Mouse (Mus musculus): ENCODE data around the gene Elane.

Elane gene

DNA sequence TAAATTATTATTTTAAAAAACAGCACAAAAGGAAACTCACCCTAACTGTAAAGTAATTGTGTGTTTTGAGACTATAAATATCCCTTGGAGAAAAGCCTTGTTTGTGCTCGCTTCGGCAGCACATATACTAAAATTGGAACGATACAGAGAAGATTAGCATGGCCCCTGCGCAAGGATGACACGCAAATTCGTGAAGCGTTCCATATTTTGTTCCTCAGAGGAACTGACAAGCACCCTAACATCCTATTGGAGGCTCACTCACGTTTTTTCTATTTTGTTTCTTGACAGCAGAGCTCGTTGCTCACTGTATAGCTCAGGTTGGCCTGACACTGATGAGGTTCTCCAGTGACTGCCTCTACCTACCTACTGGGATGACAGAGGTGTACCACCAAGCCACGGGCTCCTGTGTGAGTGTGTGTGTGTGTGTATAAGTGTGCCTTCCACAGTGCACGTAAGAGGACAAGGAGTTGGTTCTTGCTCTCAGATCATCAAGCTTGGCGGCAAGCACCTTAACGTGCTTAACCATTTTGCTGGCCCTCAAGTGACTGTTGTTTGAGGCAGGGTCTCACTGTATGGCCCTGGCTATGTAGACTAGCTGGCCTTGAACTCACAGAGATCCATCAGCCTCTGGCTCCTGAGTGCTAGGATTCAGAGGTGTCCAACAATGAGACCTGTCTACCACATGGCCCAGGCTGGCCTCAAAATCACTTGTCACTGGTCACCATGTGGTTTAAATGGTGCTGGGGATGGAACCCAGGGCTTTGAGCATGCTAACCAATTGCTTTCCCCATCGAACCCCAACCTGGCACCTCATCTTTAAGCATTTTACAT, 23.3 kb downstream of the Elane start:
- in situ Hi-C loops (cut with MboI, MseI): loop anchor here in 1 of 2 experiments (10.0 kb wide), 1 partner anchor 485 kb away; no protein-coding TSS in a partner anchor

DNA sequence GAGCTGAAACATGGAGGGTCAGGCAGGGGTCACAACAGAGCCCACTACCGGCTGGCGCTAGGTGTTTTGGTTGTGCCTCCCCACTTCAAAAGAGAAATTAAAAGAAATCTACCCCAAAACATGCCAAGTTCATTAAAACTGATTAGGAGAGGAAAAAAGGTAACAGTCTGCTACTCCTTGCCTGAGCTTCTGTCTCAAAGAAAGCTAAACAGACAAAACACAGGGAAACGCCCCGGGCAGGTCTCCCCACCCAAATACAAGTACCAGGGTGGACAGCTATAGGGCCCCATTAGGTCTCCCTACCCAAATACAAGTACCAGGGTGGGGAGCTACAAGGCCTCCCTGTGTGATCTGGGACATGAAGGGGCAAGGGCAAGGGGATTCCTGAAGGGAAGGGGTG, 24.5 kb downstream of the Elane start, which contains the start of gene Gm26602:
Gene Gm26602 (plus strand): TSS at position 301 of the 400 bp plus-strand sequence.
- in situ Hi-C loops (cut with MboI, MseI): no loop called here

DNA sequence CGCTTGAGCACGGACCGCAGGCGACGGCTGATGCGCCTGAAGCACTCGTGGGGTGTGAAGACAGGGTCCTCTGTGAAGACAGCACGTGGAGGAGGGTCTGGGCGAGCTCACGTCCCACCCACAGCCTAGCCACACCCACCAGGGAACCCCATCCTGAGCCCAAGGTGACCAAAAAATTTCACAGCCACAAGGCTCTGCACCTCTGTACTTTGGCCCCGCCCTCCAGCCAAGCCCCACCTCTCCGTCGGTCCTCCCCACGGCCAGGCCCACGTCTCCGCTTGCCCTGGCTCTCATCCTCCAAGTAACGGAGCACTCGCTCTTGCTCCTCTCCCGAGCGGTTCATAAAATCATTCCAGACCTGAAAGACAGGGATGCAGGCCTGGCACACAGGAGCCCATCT, 26.4 kb downstream of the Elane start:
- in situ Hi-C loops (cut with MboI, MseI): no loop called here

DNA sequence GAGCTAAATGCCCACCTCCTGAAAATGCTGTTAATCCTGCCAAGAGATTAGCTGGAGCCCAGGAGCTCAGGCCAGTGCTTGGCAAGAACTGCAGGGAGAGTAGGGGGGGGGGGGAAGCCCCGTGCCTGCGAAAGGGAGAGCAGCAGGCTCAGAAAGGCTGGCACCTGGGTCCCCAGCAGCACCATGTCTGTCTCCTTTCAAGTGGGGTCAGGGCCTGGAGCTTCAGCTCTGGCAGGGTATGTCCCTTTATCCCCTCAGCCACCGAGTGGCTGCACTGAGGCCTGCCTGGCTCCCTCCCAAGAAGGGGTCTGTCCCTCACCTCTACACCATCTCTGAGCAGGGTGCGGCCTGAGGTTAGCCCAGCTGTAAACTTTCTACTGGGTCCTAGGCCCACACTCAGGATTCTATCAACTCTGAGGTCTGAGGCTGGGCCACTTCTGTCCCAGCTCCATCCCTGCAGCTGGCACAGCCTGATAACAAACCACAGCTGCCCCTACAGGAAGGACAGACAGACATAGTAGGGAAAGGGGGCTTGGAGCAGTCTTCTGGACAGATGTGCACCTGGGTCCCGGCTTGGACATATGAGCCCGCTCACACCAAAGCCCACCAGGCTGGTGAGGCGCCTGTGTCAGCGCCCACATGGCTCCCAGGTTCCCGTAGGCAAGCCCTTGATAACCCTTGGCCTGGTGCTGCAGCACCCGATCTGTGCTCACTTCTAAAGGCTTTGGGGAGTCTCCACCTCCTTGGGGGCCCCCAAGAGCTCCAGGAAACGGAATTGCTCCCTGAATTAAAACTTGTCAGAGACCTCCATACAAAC, 28.3 kb downstream of the Elane start:
- in situ Hi-C loops (cut with MboI, MseI): no loop called here

DNA sequence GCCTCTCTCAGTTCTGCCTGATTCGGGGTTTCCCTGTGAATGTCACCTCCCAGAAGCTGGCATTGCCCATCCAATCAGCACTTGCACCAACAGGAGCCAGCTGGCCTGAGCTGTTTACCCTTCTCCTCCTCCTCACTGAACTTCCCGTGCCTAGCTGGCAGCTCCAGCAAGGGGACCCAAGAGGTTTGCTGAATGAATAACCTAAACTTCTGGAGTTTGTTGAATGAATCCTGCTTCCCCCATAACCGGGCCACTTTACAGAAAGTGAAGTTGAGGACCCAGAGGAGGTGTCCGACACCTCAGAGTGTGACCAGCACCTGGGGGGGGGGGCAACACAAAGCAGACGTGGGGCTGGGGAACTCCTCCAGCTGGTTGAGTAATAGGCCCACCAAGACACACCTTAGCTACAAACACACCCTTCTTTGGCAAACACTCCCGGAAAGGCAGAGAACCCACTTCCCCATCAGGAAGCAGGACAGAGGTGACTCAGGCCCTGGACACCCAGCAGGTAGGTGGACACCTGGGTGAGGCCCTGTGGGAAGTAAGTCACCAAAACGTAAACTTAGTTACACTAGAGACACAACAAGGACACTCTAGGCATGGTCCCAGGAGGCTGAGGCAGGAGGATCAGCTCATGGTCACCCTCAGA, 29.0 kb downstream of the Elane start:
- in situ Hi-C loops (cut with MboI, MseI): no loop called here

- in situ Hi-C loops (cut with MboI, MseI): no loop called here
Measured at GRCm38 (mm10) chr10:79916081-79916480, 30.0 kb downstream of the Elane start.

DNA sequence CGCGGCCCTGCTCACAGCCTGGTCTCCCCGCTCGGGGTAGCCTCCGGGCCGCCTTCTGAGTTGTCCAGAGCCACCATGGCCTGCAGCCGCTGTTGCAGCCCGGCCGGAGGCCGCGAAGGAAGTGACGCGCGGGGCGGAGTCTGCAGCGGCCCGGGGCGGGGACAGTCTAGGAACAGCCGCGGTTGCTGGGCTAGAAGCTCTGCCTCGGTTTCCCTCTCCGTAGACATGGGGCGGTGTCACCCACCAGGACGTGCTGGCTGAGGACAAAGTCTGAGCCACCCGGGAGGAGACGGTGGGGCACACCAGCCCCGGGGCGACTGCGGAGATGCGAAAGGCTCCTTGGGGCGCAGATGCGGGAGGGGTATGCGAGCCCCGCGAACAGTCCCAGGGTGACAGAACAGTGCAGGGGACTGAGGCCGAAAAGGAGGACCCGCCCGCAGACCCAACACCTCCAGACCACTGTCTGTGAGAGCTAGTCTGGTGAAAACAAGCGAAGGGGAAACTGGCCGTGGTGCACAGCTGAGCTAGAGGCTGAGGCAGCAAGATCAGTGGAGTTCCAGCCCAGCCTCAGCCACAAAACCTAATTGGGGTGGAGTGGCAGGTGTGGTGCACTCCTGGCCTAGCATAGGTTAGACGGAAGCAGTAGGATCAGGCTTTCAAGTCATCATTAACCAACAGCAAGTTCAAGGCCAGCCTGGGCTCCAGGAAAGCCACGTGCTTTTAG, 30.9 kb downstream of the Elane start, which contains the start of gene Kiss1r:
Gene Kiss1r (plus strand): TSS at position 164 of the 724 bp plus-strand sequence.
- in situ Hi-C loops (cut with MboI, MseI): no loop called here

- in situ Hi-C loops (cut with MboI, MseI): no loop called here
Measured at GRCm38 (mm10) chr10:79917532-79918100, 31.6 kb downstream of the Elane start.

DNA sequence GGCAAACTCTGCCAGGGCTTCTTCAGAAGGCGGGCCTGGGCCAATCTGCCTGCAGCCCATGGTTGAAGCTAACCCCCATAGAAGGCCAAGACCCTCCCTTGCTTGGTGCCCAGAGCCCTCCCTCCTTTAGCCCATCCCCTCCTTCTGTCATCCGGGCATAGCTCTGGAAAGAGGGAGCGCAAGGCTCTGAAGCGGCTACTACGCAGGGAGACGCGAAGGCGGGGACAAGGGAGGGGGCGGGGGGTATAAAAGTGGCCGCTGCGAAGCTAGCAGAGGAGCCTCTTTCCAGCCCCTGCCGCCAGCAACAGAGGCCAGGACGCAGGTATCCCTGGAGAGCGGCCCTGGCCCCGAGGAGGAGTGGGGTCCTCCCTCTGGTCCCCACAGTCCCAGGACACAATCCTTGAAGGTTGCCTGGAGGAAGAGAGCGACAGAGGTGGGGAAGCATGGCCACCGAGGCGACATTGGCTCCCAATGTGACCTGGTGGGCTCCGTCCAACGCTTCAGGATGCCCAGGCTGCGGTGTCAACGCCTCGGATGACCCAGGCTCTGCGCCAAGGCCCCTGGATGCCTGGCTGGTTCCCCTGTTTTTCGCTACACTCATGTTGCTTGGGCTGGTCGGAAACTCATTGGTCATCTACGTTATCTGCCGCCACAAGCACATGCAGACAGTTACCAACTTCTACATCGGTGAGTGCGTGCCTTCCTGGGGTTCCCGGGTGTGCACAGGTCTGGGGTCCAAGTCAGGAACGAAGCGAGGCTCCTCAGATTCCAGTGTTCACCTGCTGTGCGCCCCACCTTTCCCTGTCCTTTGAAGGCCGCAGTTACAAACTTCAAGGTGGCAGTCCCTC, 32.4 kb downstream of the Elane start:
- in situ Hi-C loops (cut with MboI, MseI): no loop called here

DNA sequence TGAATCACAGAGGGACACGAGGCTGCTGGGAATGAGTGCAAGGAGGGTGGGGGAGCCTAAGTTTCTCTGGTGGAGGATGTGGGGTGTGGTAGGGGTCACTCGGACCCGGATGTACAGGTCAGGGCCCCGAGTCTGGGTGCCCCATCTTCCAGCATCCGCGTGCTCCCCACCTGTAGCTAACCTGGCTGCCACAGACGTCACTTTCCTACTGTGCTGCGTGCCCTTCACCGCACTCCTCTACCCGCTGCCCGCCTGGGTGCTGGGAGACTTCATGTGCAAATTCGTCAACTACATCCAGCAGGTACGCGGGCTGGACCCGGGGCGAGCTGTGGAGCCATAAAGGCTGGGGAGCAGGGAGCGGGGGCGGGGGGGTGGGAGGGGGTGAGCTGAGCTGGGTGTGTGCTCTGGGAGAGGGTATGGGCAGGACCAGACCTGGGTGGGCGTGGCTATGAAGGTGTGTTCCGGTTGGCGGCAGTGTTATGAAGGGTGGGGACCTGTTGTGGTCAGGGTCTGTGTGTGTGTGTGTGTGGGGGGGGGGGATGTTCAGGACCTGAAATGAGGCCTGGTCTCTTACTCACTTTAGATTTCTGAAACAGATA, 33.3 kb downstream of the Elane start:
- in situ Hi-C loops (cut with MboI, MseI): no loop called here

DNA sequence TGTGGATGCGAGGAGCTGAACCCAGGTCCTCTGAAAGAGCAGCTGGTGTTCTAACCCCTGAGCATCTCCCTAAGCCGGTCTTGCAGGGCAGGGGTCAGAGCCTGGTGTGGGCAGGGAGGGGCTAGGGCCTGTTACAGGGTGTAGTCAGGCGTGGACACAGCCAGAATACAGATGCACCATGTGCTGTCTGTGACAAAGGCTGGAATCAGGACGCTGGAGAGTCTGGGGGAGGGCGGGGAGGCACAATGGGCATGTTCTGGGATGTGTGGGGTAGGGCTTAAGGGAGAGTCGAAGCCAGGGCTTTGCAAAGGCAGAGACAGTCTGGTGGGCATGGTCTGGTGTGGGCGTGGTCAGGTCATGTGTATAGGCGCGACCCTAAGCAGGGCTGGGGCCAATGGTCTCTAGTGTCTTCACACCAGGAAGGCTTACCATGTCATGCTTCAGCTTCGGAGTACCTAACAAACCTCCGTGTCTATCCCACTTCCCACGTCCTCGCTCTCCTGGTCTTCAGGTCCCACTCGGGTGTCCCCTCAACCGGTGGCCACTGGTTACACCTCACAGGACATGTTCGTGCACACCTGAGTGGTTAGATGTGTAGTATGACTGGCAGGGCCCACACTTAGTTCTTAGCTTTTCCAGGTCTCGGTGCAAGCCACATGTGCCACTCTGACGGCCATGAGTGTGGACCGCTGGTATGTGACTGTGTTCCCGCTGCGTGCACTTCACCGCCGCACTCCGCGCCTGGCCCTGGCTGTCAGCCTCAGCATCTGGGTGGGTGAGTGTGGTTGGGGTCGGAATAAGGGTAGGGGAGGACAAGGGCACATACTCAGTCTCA, 34.2 kb downstream of the Elane start:
- in situ Hi-C loops (cut with MboI, MseI): loop anchor here (5.0 to 10.0 kb wide), 2 partner anchors 38 to 85 kb away; no protein-coding TSS in a partner anchor

DNA sequence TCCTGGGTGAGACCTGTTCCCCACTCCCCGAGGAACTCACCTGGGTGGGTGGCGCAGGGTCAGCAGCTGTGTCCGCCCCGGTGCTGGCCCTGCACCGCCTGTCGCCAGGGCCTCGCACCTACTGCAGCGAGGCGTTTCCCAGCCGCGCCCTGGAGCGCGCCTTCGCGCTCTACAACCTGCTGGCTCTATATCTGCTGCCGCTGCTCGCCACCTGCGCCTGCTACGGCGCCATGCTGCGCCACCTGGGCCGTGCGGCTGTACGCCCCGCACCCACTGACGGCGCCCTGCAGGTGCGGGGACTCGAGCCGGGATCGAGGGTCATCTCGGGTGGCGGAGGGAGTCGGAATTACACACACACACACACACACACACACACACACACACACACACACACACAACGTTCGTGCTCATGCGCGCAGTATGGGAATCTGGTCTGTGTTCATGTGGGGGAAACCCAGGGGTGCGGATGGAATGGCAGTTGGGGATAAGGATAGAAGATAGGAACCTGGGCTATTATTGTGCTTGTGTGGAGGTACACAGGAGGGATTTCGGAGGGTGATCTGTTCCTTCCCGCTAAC, 35.0 kb downstream of the Elane start, which contains the start of gene R3hdm4:
Gene R3hdm4 (minus strand): TSS at position 251 of the 578 bp plus-strand sequence.
- in situ Hi-C loops (cut with MboI, MseI): loop anchor here (5.0 to 10.0 kb wide), 2 partner anchors 39 to 86 kb away; no protein-coding TSS in a partner anchor

GRCm38 (mm10) chr10:79921572-79921971, 35.5 kb downstream of the Elane start:
- in situ Hi-C loops (cut with MboI, MseI): loop anchor here (5.0 to 10.0 kb wide), 2 partner anchors 39 to 87 kb away; no protein-coding TSS in a partner anchor

- in situ Hi-C loops (cut with MboI, MseI): loop anchor here (5.0 to 10.0 kb wide), 2 partner anchors 43 to 90 kb away; no protein-coding TSS in a partner anchor
Measured at GRCm38 (mm10) chr10:79924998-79925784, 39.1 kb downstream of the Elane start.

DNA sequence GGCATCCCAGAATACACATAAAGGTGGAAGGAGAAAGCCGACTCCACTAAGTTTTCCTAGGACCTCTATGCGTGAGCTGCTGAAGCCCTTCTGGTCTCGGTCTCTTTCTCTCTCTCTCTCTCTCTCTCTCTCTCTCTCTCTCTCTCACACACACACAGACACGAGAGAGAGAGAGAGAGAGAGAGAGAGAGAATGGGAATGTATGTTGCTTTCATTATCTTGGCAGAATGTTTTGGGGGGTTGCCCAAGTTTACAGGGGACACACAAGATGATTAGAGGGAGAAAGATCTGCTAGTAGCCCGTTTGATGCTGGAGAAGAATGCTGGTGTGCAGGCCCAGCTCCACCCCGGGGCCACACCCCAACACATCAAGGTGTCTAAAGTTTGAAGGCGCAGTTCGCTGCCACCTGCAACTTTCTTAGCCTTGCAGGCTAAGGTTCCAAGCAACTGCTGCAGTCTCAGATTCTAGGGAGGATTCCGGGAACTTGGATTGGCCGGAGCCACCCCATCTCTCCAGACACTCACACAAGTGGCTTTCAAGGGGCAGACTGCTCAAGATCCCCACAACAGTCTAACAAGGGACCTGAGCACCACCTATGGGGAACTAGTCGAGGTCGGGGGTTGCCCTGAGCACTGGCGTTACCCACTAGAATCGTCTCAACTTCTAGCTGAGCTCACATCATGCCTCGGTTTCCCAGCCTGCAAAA, 39.9 kb downstream of the Elane start:
- in situ Hi-C loops (cut with MboI, MseI): loop anchor here in 1 of 2 experiments (5.0 to 10.0 kb wide), 2 partner anchors 44 to 91 kb away; no protein-coding TSS in a partner anchor
